Mouse (Mus musculus): ENCODE results near the gene Cacng8.

DNA sequence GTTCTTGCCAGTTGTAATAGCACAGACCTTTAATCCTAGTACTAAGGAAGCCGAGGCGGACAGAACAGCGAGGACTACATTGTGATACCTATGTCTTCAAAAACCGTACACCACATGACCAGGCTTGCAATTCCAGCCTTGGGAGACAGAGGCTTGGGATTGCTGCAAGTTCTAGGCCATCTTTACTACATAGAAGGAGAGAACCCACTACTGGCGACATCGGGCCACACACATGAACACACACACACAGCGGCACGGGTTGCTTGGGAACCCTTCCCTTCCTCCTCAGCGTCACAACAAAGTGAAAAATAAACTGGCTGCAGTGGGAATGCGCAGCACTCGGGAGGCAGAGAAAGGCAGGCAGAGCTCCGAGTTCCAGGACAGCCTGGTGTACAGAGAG, 22.2 kb upstream of the Cacng8 start:
- TF ChIP-seq POLR2A (IDR thresholded peaks at IDR 0.05; ENCODE audit: borderline replicate concordance, extremely low read depth, insufficient read depth, insufficient read length, poor library complexity, severe bottlenecking) (no peak), CTCF (IDR thresholded peaks at IDR 0.05; ENCODE audit: borderline replicate concordance, extremely low read depth, insufficient read depth, insufficient read length) (no peak)

All from brain, embryonic 14.5 days (tissue).